Mouse (Mus musculus) heart, adult 2 months (tissue): ENCODE results near the gene 9930104L06Rik. TPM values are rescaled to one million over a fixed set of nuclear protein-coding genes. Genes with fewer than 3 reads are reported as not detected.

ENCODE experiments used
- DNase-seq, 2 experiments: peaks; one replicate each; pipeline ENCODE4 v3.0.0; 2021
- H3K27ac ChIP-seq: fragments of 200-600 bp; 2 replicates; pipeline ENCODE4 v1.8.1; 2022
- H3K27me3 ChIP-seq: fragments of 200-500 bp; 2 replicates; pipeline ENCODE4 v1.6.1; 2012; ENCODE audit warnings: mild to moderate bottlenecking, low read length, inconsistent platforms, mixed read lengths; ENCODE audit not compliant: control insufficient read depth, insufficient read depth
- H3K36me3 ChIP-seq: fragments of 200-500 bp; 2 replicates; pipeline ENCODE4 v1.6.1; 2012; ENCODE audit warnings: low read length, inconsistent platforms; ENCODE audit not compliant: control insufficient read depth, insufficient read depth
- H3K4me1 ChIP-seq: fragments of 200-500 bp; 2 replicates; pipeline ENCODE4 v1.6.1; 2011; ENCODE audit warnings: low read length; ENCODE audit not compliant: control insufficient read depth, insufficient read depth
- H3K4me3 ChIP-seq: fragments of 200-600 bp; 2 replicates; pipeline ENCODE4 v1.8.1; 2022
- H3K79me2 ChIP-seq: fragments of 200-500 bp; replicated peaks from 2 replicates; pipeline ENCODE4 v1.6.1; 2012; ENCODE audit warnings: mild to moderate bottlenecking, inconsistent platforms, low read length, moderate library complexity, mixed read lengths; ENCODE audit not compliant: control insufficient read depth, insufficient read depth
- H3K9ac ChIP-seq: fragments of 200-500 bp; 2 replicates; pipeline ENCODE4 v1.6.1; 2012; ENCODE audit warnings: low read depth, mild to moderate bottlenecking, control low read depth, inconsistent platforms, low read length, mixed read lengths
- CTCF ChIP-seq: fragments of 200-600 bp; IDR thresholded peaks from 2 replicates; pipeline ENCODE4 v1.8.1; 2022; ENCODE audit warnings: antibody characterized with exemption, mild to moderate bottlenecking, moderate library complexity
- EP300 ChIP-seq: fragments of 200-500 bp; IDR thresholded peaks from 2 replicates; pipeline ENCODE4 v1.6.1; 2011; ENCODE audit warnings: low read depth, low read length, control low read depth; ENCODE audit not compliant: insufficient read depth
- POLR2A ChIP-seq: fragments of 200-500 bp; IDR thresholded peaks from 2 replicates; pipeline ENCODE4 v1.6.1; 2011; ENCODE audit warnings: mild to moderate bottlenecking, low read depth, low read length, control low read depth; ENCODE audit not compliant: insufficient read depth
- WGBS: fragments of 180-500 bp; shearing (Covaris S2); methylation state at CpG from one replicate; pipeline ENCODE4 v1.1.7; 2018; 5-methylcytosine and 5-hydroxymethylcytosine counted together
- intact Hi-C: fragments of 180-260 bp; cut with DNase I; formaldehyde crosslinking; loops from one replicate; pipeline ENCODE4 v1.15.1; 2025
- polyA plus RNA-seq: library from polyadenylated mRNA; depleted of rRNA; stranded (reverse); fragments of >200 nt; gene quantifications from 2 replicates; pipeline ENCODE4 v1.2.3, GENCODE M21; 2012; rRNA removed
- total RNA-seq, 2 experiments: library from RNA; stranded (reverse); gene quantifications; 2 replicates each; pipeline ENCODE4 v1.2.3; 2021

The 9930104L06Rik gene
- total and polyA plus RNA-seq, 3 experiments, result 5.9 to 8.4 (median 6.1) TPM

- Histone ChIP-seq H3K4me3 (no peak overlapping the region), H3K36me3 (no peaks in the 10 kb centered on the region), H3K4me1 (no peaks in the 10 kb centered on the region), H3K9ac (no peak overlapping the region), H3K27ac (no peak overlapping the region), H3K79me2 (no peaks in the 10 kb centered on the region), H3K27me3 (peaks cover 19% of the 10 kb centered on the region)
- TF ChIP-seq POLR2A (no peak), EP300 (no peak), CTCF (no peak)
- WGBS, result 12% methylated on average over 7 of the region's 7 CpGs
- intact Hi-C loops, result no loop called here
- DNase-seq, result no peak
These were observed 53.5 kb downstream of the 9930104L06Rik start for GRCm38 (mm10) chr4:124990325-124990724.

Other genes with a start within 250 kb of the 9930104L06Rik start
- gene Utp11, start 243.4 kb upstream of the 9930104L06Rik start, total RNA-seq, result 10 to 100 TPM; 12.1 to 13.5 TPM
- 4.0 and 6.2 TPM in 2 replicates for gene Utp11, start 243.4 kb upstream of the 9930104L06Rik start, polyA plus RNA-seq
- gene Fhl3, start 236.3 kb upstream of the 9930104L06Rik start, total RNA-seq, result 10 to 100 TPM in 1 of 2 experiments, 1 to 10 TPM in 1; 7.8 to 11.5 TPM
- 10.1 and 17.9 TPM in 2 replicates for gene Fhl3, start 236.3 kb upstream of the 9930104L06Rik start, polyA plus RNA-seq
- gene Sf3a3, start 222.3 kb upstream of the 9930104L06Rik start, total RNA-seq, result 10 to 100 TPM; 18.0 to 19.4 TPM
- 7.7 and 11.5 TPM in 2 replicates for gene Sf3a3, start 222.3 kb upstream of the 9930104L06Rik start, polyA plus RNA-seq
- gene Inpp5b, start 195.2 kb upstream of the 9930104L06Rik start, total RNA-seq, result 1 to 10 TPM; 8.0 to 8.2 TPM
- 17.8 and 29.8 TPM in 2 replicates for gene Inpp5b, start 195.2 kb upstream of the 9930104L06Rik start, polyA plus RNA-seq
- gene Mtf1, start 134.9 kb upstream of the 9930104L06Rik start, total RNA-seq, result 10 to 100 TPM; 15.3 to 15.7 TPM
- 4.7 and 9.1 TPM in 2 replicates for gene Mtf1, start 134.9 kb upstream of the 9930104L06Rik start, polyA plus RNA-seq
- 10 to 100 TPM; 21.6 to 22.6 TPM for gene Yrdc, start 86.4 kb upstream of the 9930104L06Rik start, total RNA-seq
- 18.4 and 38.6 TPM in 2 replicates for gene Yrdc, start 86.4 kb upstream of the 9930104L06Rik start, polyA plus RNA-seq
- gene 1110065P20Rik, start 85.9 kb upstream of the 9930104L06Rik start, total RNA-seq, result 10 to 100 TPM; 18.6 to 20.4 TPM
- gene 1110065P20Rik, start 85.9 kb upstream of the 9930104L06Rik start, polyA plus RNA-seq, result 26.3 and 28.0 TPM in 2 replicates
- under 1 TPM; 0.23 to 0.34 TPM for gene Maneal, start 74.9 kb upstream of the 9930104L06Rik start, total RNA-seq
- gene Maneal, start 74.9 kb upstream of the 9930104L06Rik start, polyA plus RNA-seq, result 0.41 and 0.88 TPM in 2 replicates
- gene Epha10, start 56.1 kb upstream of the 9930104L06Rik start, total RNA-seq, result not detected
- gene Epha10, start 56.1 kb upstream of the 9930104L06Rik start, polyA plus RNA-seq, result 0.02 TPM in 1 of 2 replicates, not detected in the other
- under 1 TPM; 0.52 to 0.59 TPM for gene Cdca8, start 2.3 kb downstream of the 9930104L06Rik start, total RNA-seq
- 0.35 and 0.57 TPM in 2 replicates for gene Cdca8, start 2.3 kb downstream of the 9930104L06Rik start, polyA plus RNA-seq
- 1 to 10 TPM; 2.7 to 4.4 TPM for gene Rspo1, start 49.4 kb downstream of the 9930104L06Rik start, total RNA-seq
- 3.9 and 4.0 TPM in 2 replicates for gene Rspo1, start 49.4 kb downstream of the 9930104L06Rik start, polyA plus RNA-seq
- 10 to 100 TPM; 27.7 to 28.7 TPM for gene Gnl2, start 79.5 kb downstream of the 9930104L06Rik start, total RNA-seq
- gene Gnl2, start 79.5 kb downstream of the 9930104L06Rik start, polyA plus RNA-seq, result 12.2 and 18.6 TPM in 2 replicates
- not detected for gene Dnali1, start 128.7 kb downstream of the 9930104L06Rik start, total RNA-seq
- gene Dnali1, start 128.7 kb downstream of the 9930104L06Rik start, polyA plus RNA-seq, result 1.4 TPM in 1 of 2 replicates, not detected in the other
- gene Snip1, start 129.6 kb downstream of the 9930104L06Rik start, total RNA-seq, result 1 to 10 TPM; 7.4 to 7.5 TPM
- 4.4 and 8.2 TPM in 2 replicates for gene Snip1, start 129.6 kb downstream of the 9930104L06Rik start, polyA plus RNA-seq
- 10 to 100 TPM; 21.2 to 21.6 TPM for gene Meaf6, start 148.1 kb downstream of the 9930104L06Rik start, total RNA-seq
- gene Meaf6, start 148.1 kb downstream of the 9930104L06Rik start, polyA plus RNA-seq, result 15.7 and 17.6 TPM in 2 replicates
- 1 to 10 TPM; 3.0 to 4.8 TPM for gene Zc3h12a, start 190.8 kb downstream of the 9930104L06Rik start, total RNA-seq
- 5.0 TPM in 2 replicates for gene Zc3h12a, start 190.8 kb downstream of the 9930104L06Rik start, polyA plus RNA-seq